Mouse (Mus musculus) cerebral cortex, adult 2 months (tissue): ENCODE results near the gene Vps45.

Source experiments
- whole genome bisulfite sequencing: fragments of 180-500 bp; shearing (Covaris S2); methylation state at CpG from one replicate; pipeline ENCODE4 v1.1.7; 2018; 5-methylcytosine and 5-hydroxymethylcytosine counted together

Gene Vps45

GRCm38 (mm10) chr3:95972251-95972872 is 85.9 kb downstream of the Vps45 start:
- WGBS, result 61% methylated on average over 12 of the region's 12 CpGs

GRCm38 (mm10) chr3:95970661-95971060 is 87.6 kb downstream of the Vps45 start:
- WGBS, result 70% methylated on average over 7 of the region's 7 CpGs

GRCm38 (mm10) chr3:95969277-95969676 is 89.0 kb downstream of the Vps45 start:
- 96% methylated on average over 1 of the region's 1 CpGs for WGBS

- WGBS, result 5% methylated on average over 7 of the region's 7 CpGs
Observed at GRCm38 (mm10) chr3:95965518-95966451, 92.5 kb downstream of the Vps45 start.

- WGBS, result 38% methylated on average over 4 of the region's 4 CpGs
Observed at GRCm38 (mm10) chr3:95963681-95964080, 94.6 kb downstream of the Vps45 start.

GRCm38 (mm10) chr3:95963230-95963629 is 95.0 kb downstream of the Vps45 start:
- 67% methylated on average over 2 of the region's 2 CpGs for WGBS

- WGBS, result 84% methylated on average over 8 of the region's 8 CpGs
Observed at GRCm38 (mm10) chr3:95962182-95962581, 96.1 kb downstream of the Vps45 start.

- 93% methylated on average over 1 of the region's 1 CpGs for WGBS
Observed at GRCm38 (mm10) chr3:95959807-95960206, 98.5 kb downstream of the Vps45 start.

- WGBS, result 78% methylated on average over 5 of the region's 5 CpGs
Observed at GRCm38 (mm10) chr3:95959082-95959481, 99.2 kb downstream of the Vps45 start.

GRCm38 (mm10) chr3:95957359-95958148 is 100.7 kb downstream of the Vps45 start:
- WGBS, result 52% methylated on average over 8 of the region's 8 CpGs

- WGBS, result 98% methylated on average over 5 of the region's 5 CpGs
Observed at GRCm38 (mm10) chr3:95955318-95955717, 102.9 kb downstream of the Vps45 start.

- WGBS, result 87% methylated on average over 12 of the region's 12 CpGs
Observed at GRCm38 (mm10) chr3:95954648-95955173, 103.6 kb downstream of the Vps45 start.

- 50% methylated on average over 3 of the region's 3 CpGs for WGBS
Observed at GRCm38 (mm10) chr3:95953522-95953921, 104.7 kb downstream of the Vps45 start.

- 63% methylated on average over 12 of the region's 12 CpGs for WGBS
Observed at GRCm38 (mm10) chr3:95951566-95951965, 106.7 kb downstream of the Vps45 start.

GRCm38 (mm10) chr3:95950763-95951551 is 107.3 kb downstream of the Vps45 start:
- under 1% methylated on average over 49 of the region's 49 CpGs for WGBS
